Mouse (Mus musculus): ENCODE measurements at regions not wholly inside any gene's neighbourhood (a gene's known extent, or its start where the extent isn't known, plus 50 kb on each side); places are given as distances from the start of the nearest gene placed in this dataset.

- TF ChIP-seq POLR2A (IDR thresholded peaks at IDR 0.05; ENCODE audit: borderline replicate concordance, extremely low read depth, insufficient read depth, insufficient read length), result no peak
- ATAC-seq (ENCODE audit: low FRiP score, low read depth), result no peak
- Histone ChIP-seq H3K9ac (ENCODE audit: low read depth, low read length, severe bottlenecking) (no peak overlapping the region), H3K27ac (replicated peaks; ENCODE audit: low read depth, low read length) (no peak overlapping the region), H3K4me2 (replicated peaks; ENCODE audit: low read depth, low read length, severe bottlenecking) (no peak overlapping the region), H3K4me3 (replicated peaks; ENCODE audit: low read length) (no peak overlapping the region), H3K27me3 (ENCODE audit: control insufficient read depth, insufficient read depth, low read length) (no peaks in the 10 kb centered on the region), H3K36me3 (ENCODE audit: control insufficient read depth, insufficient read depth, low read length) (no peaks in the 10 kb centered on the region), H3K9me3 (ENCODE audit: control insufficient read depth, low read length) (no peaks in the 10 kb centered on the region), H3K4me1 (ENCODE audit: control insufficient read depth, insufficient read depth, low read length) (no peaks in the 10 kb centered on the region)
- 74% methylated on average over 3 of the region's 3 CpGs for WGBS
- no peak for DNase-seq (ENCODE audit: low spot score)
Measured at GRCm38 (mm10) chr3:38104418-38104817, 380.1 kb upstream of the Gm5148 start.

- Histone ChIP-seq H3K4me1 (ENCODE audit: control insufficient read depth, insufficient read depth, low read length) (no peaks in the 10 kb centered on the region), H3K4me3 (replicated peaks; ENCODE audit: low read length) (no peak overlapping the region), H3K9ac (ENCODE audit: low read depth, low read length, severe bottlenecking) (no peak overlapping the region), H3K27ac (replicated peaks; ENCODE audit: low read depth, low read length) (no peak overlapping the region), H3K4me2 (replicated peaks; ENCODE audit: low read depth, low read length, severe bottlenecking) (no peak overlapping the region), H3K27me3 (ENCODE audit: control insufficient read depth, insufficient read depth, low read length) (no peaks in the 10 kb centered on the region), H3K9me3 (ENCODE audit: control insufficient read depth, low read length) (no peaks in the 10 kb centered on the region), H3K36me3 (ENCODE audit: control insufficient read depth, insufficient read depth, low read length) (no peaks in the 10 kb centered on the region)
- 73% methylated on average over 1 of the region's 1 CpGs for WGBS
- ATAC-seq (ENCODE audit: low FRiP score, low read depth), result no peak
- no peak for DNase-seq (ENCODE audit: low spot score)
- no peak for TF ChIP-seq POLR2A (IDR thresholded peaks at IDR 0.05; ENCODE audit: borderline replicate concordance, extremely low read depth, insufficient read depth, insufficient read length)
Measured at GRCm38 (mm10) chr3:38102985-38103384, 378.7 kb upstream of the Gm5148 start.

- Histone ChIP-seq H3K4me2 (replicated peaks; ENCODE audit: low read depth, low read length, severe bottlenecking) (no peak overlapping the region), H3K4me3 (replicated peaks; ENCODE audit: low read length) (no peak overlapping the region), H3K36me3 (ENCODE audit: control insufficient read depth, insufficient read depth, low read length) (no peaks in the 10 kb centered on the region), H3K27ac (replicated peaks; ENCODE audit: low read depth, low read length) (no peak overlapping the region), H3K4me1 (ENCODE audit: control insufficient read depth, insufficient read depth, low read length) (no peaks in the 10 kb centered on the region), H3K9ac (ENCODE audit: low read depth, low read length, severe bottlenecking) (no peak overlapping the region), H3K9me3 (ENCODE audit: control insufficient read depth, low read length) (no peaks in the 10 kb centered on the region), H3K27me3 (ENCODE audit: control insufficient read depth, insufficient read depth, low read length) (no peaks in the 10 kb centered on the region)
- TF ChIP-seq POLR2A (IDR thresholded peaks at IDR 0.05; ENCODE audit: borderline replicate concordance, extremely low read depth, insufficient read depth, insufficient read length), result no peak
- DNase-seq (ENCODE audit: low spot score) (no peak), ATAC-seq (ENCODE audit: low FRiP score, low read depth) (no peak)
- 89% methylated on average over 1 of the region's 1 CpGs for WGBS
Measured at GRCm38 (mm10) chr3:38102181-38102580, 377.9 kb upstream of the Gm5148 start.

GRCm38 (mm10) chr3:38094370-38094979 lies 370.2 kb upstream of the Gm5148 start:
- no peak for ATAC-seq (ENCODE audit: low FRiP score, low read depth)
- peak; percentile 42 for DNase-seq (ENCODE audit: low spot score)

GRCm38 (mm10) chr3:38084548-38084947 lies 360.3 kb upstream of the Gm5148 start:
- Histone ChIP-seq H3K4me2 (replicated peaks; ENCODE audit: low read depth, low read length, severe bottlenecking) (no peak overlapping the region), H3K9ac (ENCODE audit: low read depth, low read length, severe bottlenecking) (no peak overlapping the region), H3K9me3 (ENCODE audit: control insufficient read depth, low read length) (no peaks in the 10 kb centered on the region), H3K4me1 (ENCODE audit: control insufficient read depth, insufficient read depth, low read length) (0 out of 2 replicates have a peak, but pooled peaks cover 4% of the 10 kb centered on the region), H3K36me3 (ENCODE audit: control insufficient read depth, insufficient read depth, low read length) (no peaks in the 10 kb centered on the region), H3K27ac (replicated peaks; ENCODE audit: low read depth, low read length) (no peak overlapping the region), H3K4me3 (replicated peaks; ENCODE audit: low read length) (no peak overlapping the region), H3K27me3 (ENCODE audit: control insufficient read depth, insufficient read depth, low read length) (no peaks in the 10 kb centered on the region)
- no peak for TF ChIP-seq POLR2A (IDR thresholded peaks at IDR 0.05; ENCODE audit: borderline replicate concordance, extremely low read depth, insufficient read depth, insufficient read length)
- 37% methylated on average over 6 of the region's 6 CpGs for WGBS
- DNase-seq (ENCODE audit: low spot score) (no peak), ATAC-seq (ENCODE audit: low FRiP score, low read depth) (no peak)

More at GRCm38 (mm10) chr3:38094370-38094979, 370.2 kb upstream of the Gm5148 start:
- WGBS, result 55% methylated on average over 7 of the region's 7 CpGs
- peaks cover 8% of the 10 kb centered on the region for H3K4me1 ChIP-seq (ENCODE audit: control insufficient read depth, insufficient read depth, low read length)
- TF ChIP-seq POLR2A (IDR thresholded peaks at IDR 0.05; ENCODE audit: borderline replicate concordance, extremely low read depth, insufficient read depth, insufficient read length), result no peak
- no peak overlapping the region for H3K4me3 ChIP-seq (replicated peaks; ENCODE audit: low read length)
- H3K9ac ChIP-seq (ENCODE audit: low read depth, low read length, severe bottlenecking), result no peak overlapping the region
- no peak overlapping the region for H3K27ac ChIP-seq (replicated peaks; ENCODE audit: low read depth, low read length)
- no peaks in the 10 kb centered on the region for H3K27me3 ChIP-seq (ENCODE audit: control insufficient read depth, insufficient read depth, low read length)
- no peak overlapping the region for H3K4me2 ChIP-seq (replicated peaks; ENCODE audit: low read depth, low read length, severe bottlenecking)
- H3K36me3 ChIP-seq (ENCODE audit: control insufficient read depth, insufficient read depth, low read length), result no peaks in the 10 kb centered on the region
- no peaks in the 10 kb centered on the region for H3K9me3 ChIP-seq (ENCODE audit: control insufficient read depth, low read length)
